Mouse (Mus musculus): ENCODE measurements around the gene Il17rd.

Gene Il17rd

GRCm38 (mm10) chr14:27145171-27146045 lies 106.7 kb downstream of the Il17rd start:
- DNase-seq (ENCODE audit: low spot score): peak; percentile 31

GRCm38 (mm10) chr14:27147726-27148125 lies 109.0 kb downstream of the Il17rd start:
- DNase-seq (ENCODE audit: low spot score): no peak

- DNase-seq (ENCODE audit: low spot score): no peak
Measured at GRCm38 (mm10) chr14:27149401-27149800, 110.7 kb downstream of the Il17rd start.

- no peak for DNase-seq (ENCODE audit: low spot score)
Measured at GRCm38 (mm10) chr14:27150011-27150640, 111.4 kb downstream of the Il17rd start.

GRCm38 (mm10) chr14:27151432-27151831 lies 112.7 kb downstream of the Il17rd start:
- no peak for DNase-seq (ENCODE audit: low spot score)

- DNase-seq (ENCODE audit: low spot score): no peak
Measured at GRCm38 (mm10) chr14:27155088-27155487, 116.3 kb downstream of the Il17rd start.

GRCm38 (mm10) chr14:27156032-27156431 lies 117.3 kb downstream of the Il17rd start:
- no peak for DNase-seq (ENCODE audit: low spot score)
